Mouse (Mus musculus) CH12.LX (cell line): ENCODE data around the gene Rbm44.

Source experiments
- BHLHE40 ChIP-seq: IDR thresholded peaks from 2 replicates; pipeline ENCODE4 v1.6.1; 2011; ENCODE audit warnings: mild to moderate bottlenecking, low read depth, low read length, improper control_type of control experiment
- CHD1 ChIP-seq: IDR thresholded peaks from 2 replicates; pipeline ENCODE4 v1.6.1; 2012; ENCODE audit warnings: low read depth, low read length, improper control_type of control experiment, inconsistent platforms
- CTCF ChIP-seq, 2 experiments: IDR thresholded peaks in 1 of 2; conservative IDR thresholded peaks in 1 of 2; 2 replicates each; pipeline ENCODE4 v1.5.1; 2011 to 2012; ENCODE audit warnings: low read depth in 2 of 2, low read length in 2 of 2, improper control_type of control experiment in 1 of 2, inconsistent platforms in 1 of 2, mild to moderate bottlenecking in 1 of 2, moderate library complexity in 1 of 2
- EP300 ChIP-seq: IDR thresholded peaks from 2 replicates; pipeline ENCODE4 v1.6.1; 2011; ENCODE audit warnings: low read length, improper control_type of control experiment
- JUND ChIP-seq: conservative IDR thresholded peaks from 2 replicates; pipeline ENCODE4 v1.6.1; 2011; ENCODE audit warnings: low read depth, low read length, improper control_type of control experiment
- PAX5 ChIP-seq: IDR thresholded peaks from 2 replicates; pipeline ENCODE4 v1.6.1; 2012; ENCODE audit warnings: low read length, inconsistent platforms, mixed read lengths
- POLR2A ChIP-seq: IDR thresholded peaks from 2 replicates; pipeline ENCODE4 v1.6.1; 2011; ENCODE audit warnings: low read depth, mild to moderate bottlenecking, improper control_type of control experiment, low read length
- POLR2AphosphoS2 ChIP-seq: IDR thresholded peaks from 2 replicates; pipeline ENCODE4 v1.6.1; 2011; ENCODE audit warnings: low read depth, low read length, improper control_type of control experiment
- SIN3A ChIP-seq: IDR thresholded peaks from 2 replicates; pipeline ENCODE4 v1.6.1; 2012; ENCODE audit warnings: low read length, improper control_type of control experiment, inconsistent platforms
- USF1 ChIP-seq: IDR thresholded peaks from 2 replicates; pipeline ENCODE4 v1.6.1; 2014; ENCODE audit warnings: low read depth, mild to moderate bottlenecking, inconsistent platforms, low read length, improper control_type of control experiment
- USF2 ChIP-seq: conservative IDR thresholded peaks from 2 replicates; pipeline ENCODE4 v1.6.1; 2011; ENCODE audit warnings: low read depth, low read length, improper control_type of control experiment
- ZC3H11A ChIP-seq: IDR thresholded peaks from 2 replicates; pipeline ENCODE4 v1.6.1; 2012; ENCODE audit warnings: low read depth, mild to moderate bottlenecking, inconsistent platforms, low read length, improper control_type of control experiment
- ZNF384 ChIP-seq: IDR thresholded peaks from 2 replicates; pipeline ENCODE4 v1.6.1; 2012; ENCODE audit warnings: low read depth, low read length, improper control_type of control experiment, inconsistent platforms

DNA sequence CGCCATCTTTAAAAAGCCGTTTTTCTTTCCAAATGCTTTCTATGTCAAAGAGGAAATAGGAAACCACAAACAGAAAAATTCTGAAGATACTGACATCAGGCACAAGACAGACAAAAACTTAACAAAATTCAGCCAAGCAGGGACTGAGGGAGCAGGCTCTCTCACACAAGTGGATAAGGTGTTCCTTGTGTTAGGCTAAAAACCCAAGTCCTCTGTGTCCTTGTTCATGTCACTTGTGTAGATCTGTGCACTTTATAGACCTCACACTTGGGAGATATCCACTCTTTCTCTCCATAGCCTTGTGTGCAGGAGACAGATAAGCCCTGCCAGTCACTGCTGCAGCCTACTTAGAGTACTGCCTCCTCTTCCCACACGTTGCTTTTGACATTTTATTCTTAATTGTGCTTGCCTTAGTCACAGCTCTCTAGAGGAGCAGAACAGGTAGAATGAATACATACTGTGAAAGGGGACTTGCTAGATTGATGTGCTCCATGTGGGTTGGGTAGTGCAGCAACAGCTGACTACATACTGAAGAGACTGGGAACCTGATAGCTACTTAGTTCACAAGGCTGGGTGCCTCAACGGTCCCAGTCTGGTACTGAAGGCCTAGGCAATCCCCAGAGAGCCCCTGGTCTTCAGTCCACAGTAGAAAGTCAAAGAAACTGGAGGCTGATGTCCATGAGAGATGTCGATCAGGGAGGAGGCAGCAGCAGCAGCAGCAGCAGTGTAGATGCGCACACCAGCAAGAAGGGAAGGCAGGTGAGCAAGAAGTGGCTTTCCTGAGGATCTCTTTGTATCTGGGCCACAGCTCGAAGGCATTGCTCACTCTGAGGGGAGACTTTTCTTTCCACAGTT lies 43.1 kb downstream of the Rbm44 start:
- TF ChIP-seq POLR2A (no peak), USF1 (no peak), CTCF (conservative IDR thresholded peaks at IDR 0.05 in 1 of 2, IDR thresholded peaks at IDR 0.05 in 1 of 2; ENCODE audit: low read depth in 2 of 2, low read length in 2 of 2) (no peak), USF2 (no peak), SIN3A (no peak), ZC3H11A (no peak), CHD1 (no peak), POLR2AphosphoS2 (no peak), EP300 (no peak), JUND (no peak), PAX5 (no peak), BHLHE40 (no peak), ZNF384 (no peak)
